30 mouse cellular contexts compared by ENCODE assay signal in genomic region chr19:32173522-32174184, GRCm38 (mm10).
A peak's percentile ranks its signal among the peaks of the same experiment; 100 is the strongest.
DNase-seq lines count a peak whose midpoint lies in the region; ATAC-seq and TF ChIP-seq lines count a peak whose summit lies in the region.
"Had no signal": no experiment of that assay in that cellular context is flagged by ENCODE, and none has a peak within 500 bp of the region (broad histone marks: within the 10 kb centered on the region; RNA-seq: fewer than 3 reads in every experiment).

No protein-coding gene starts in this region.

- H3K27me3 ChIP-seq in heart, embryonic 15.5 days: no peaks in the 10 kb centered on the region
- H3K27me3 ChIP-seq in liver, embryonic 15.5 days: no peaks in the 10 kb centered on the region
- H3K27me3 ChIP-seq: CH12.LX; hindbrain, embryonic 12.5 days; limb, embryonic 12.5 days; midbrain, embryonic 13.5 days; neural tube, embryonic 13.5 days; Patski; stomach, embryonic 15.5 days had no signal

- no peak for TF ChIP-seq CTCF in gastrocnemius, adult 2 months (IDR thresholded peaks at IDR 0.05)

- ATAC-seq in heart, embryonic 15.5 days (replicated peaks; ENCODE audit: insufficient number of reproducible peaks, insufficient read depth, low FRiP score, low read depth): no peak
- ATAC-seq in liver, embryonic 15.5 days (ENCODE audit: insufficient read depth): no peak
- ATAC-seq: forebrain, embryonic 16.5 days; hindbrain, postnatal 0 days; intestine, postnatal 0 days; midbrain, embryonic 13.5 days; Patski had no signal

- H3K27ac ChIP-seq in gastrocnemius, adult 2 months: peak overlapping the region; percentile 70
- H3K27ac ChIP-seq in heart, embryonic 15.5 days: 0 out of 2 replicates have a peak overlapping the region, but pooled peaks have one; percentile 12
- peak overlapping the region; percentile 55 for H3K27ac ChIP-seq in brown adipose tissue, adult 24 weeks (replicated peaks; ENCODE audit: low read depth, low read length)
- peak overlapping the region; percentile 79 for H3K27ac ChIP-seq in liver, embryonic 15.5 days (replicated peaks)
- H3K27ac ChIP-seq: hindbrain, embryonic 12.5 days; hindbrain, postnatal 0 days; left cerebral cortex, adult 2 months; limb, embryonic 12.5 days; midbrain, embryonic 13.5 days; neural tube, embryonic 13.5 days; stomach, embryonic 15.5 days had no signal

- no peak overlapping the region for H3K4me3 ChIP-seq in gastrocnemius, adult 2 months
- H3K4me3 ChIP-seq in heart, embryonic 15.5 days: no peak overlapping the region
- no peak overlapping the region for H3K4me3 ChIP-seq in brown adipose tissue, adult 24 weeks (ENCODE audit: insufficient read depth, low read depth, low read length)
- no peak overlapping the region for H3K4me3 ChIP-seq in liver, embryonic 15.5 days (replicated peaks)
- H3K4me3 ChIP-seq: hindbrain, embryonic 12.5 days; left cerebral cortex, adult 2 months; limb, embryonic 12.5 days; midbrain, embryonic 13.5 days; neural tube, embryonic 13.5 days; stomach, embryonic 15.5 days had no signal

- no peak overlapping the region for H3K9ac ChIP-seq in heart, embryonic 15.5 days
- H3K9ac ChIP-seq in liver, embryonic 15.5 days: no peak overlapping the region
- H3K9ac ChIP-seq: hindbrain, embryonic 12.5 days; limb, embryonic 12.5 days; midbrain, embryonic 13.5 days; neural tube, embryonic 13.5 days; stomach, embryonic 15.5 days had no signal

- intact Hi-C loops in gastrocnemius, adult 2 months (cut with DNase I): loop anchor here (5.0 kb wide), 2 partner anchors 149 to 214 kb away; partner anchors contain the start of gene Sgms1

- no peaks in the 10 kb centered on the region for H3K36me3 ChIP-seq in heart, embryonic 15.5 days
- peaks cover 10% of the 10 kb centered on the region; the same call in 1 of the 2 replicates for H3K36me3 ChIP-seq in liver, embryonic 15.5 days (replicated peaks)
- H3K36me3 ChIP-seq: hindbrain, embryonic 12.5 days; limb, embryonic 12.5 days; midbrain, embryonic 13.5 days; neural tube, embryonic 13.5 days; stomach, embryonic 15.5 days had no signal

- WGBS in heart, embryonic 15.5 days: 68% methylated on average over 6 of the region's 6 CpGs
- WGBS in liver, embryonic 15.5 days (ENCODE audit: insufficient replicate concordance): 43% methylated on average over 6 of the region's 6 CpGs

- no peak for DNase-seq in gastrocnemius, adult 2 months
- no peak for DNase-seq in gastrocnemius, postnatal 25 days
- DNase-seq in heart, postnatal 4 days: no peak
- no peak for DNase-seq in testis, postnatal 10 days (ENCODE audit: low spot score)
- no peak for DNase-seq in frontal cortex, adult 2 months (ENCODE audit: extremely low spot score in 1 of 2, low spot score in 1 of 2)
- DNase-seq: adrenal gland, postnatal 10 days; cerebellum, adult 11-12 months; cerebellum, postnatal 10 days; gastrocnemius, postnatal 10 days; kidney, adult 9 months; kidney, postnatal 14 days; lung, adult 18-20 months; lung, postnatal 10 days; right cerebral cortex, postnatal 25 days; thymus, postnatal 14 days had no signal

- no peak overlapping the region for H3K4me2 ChIP-seq in heart, embryonic 15.5 days
- H3K4me2 ChIP-seq in liver, embryonic 15.5 days: peak overlapping the region; percentile 45; the same call in 1 of the 2 replicates
- H3K4me2 ChIP-seq: hindbrain, embryonic 12.5 days; limb, embryonic 12.5 days; midbrain, embryonic 13.5 days; neural tube, embryonic 13.5 days; stomach, embryonic 15.5 days had no signal

- no peaks in the 10 kb centered on the region for H3K9me3 ChIP-seq in heart, embryonic 15.5 days (replicated peaks)
- no peaks in the 10 kb centered on the region for H3K9me3 ChIP-seq in liver, embryonic 15.5 days (replicated peaks)
- H3K9me3 ChIP-seq: G1E; hindbrain, embryonic 12.5 days; limb, embryonic 12.5 days; midbrain, embryonic 13.5 days; neural tube, embryonic 13.5 days; stomach, embryonic 15.5 days had no signal

- H3K4me1 ChIP-seq in heart, embryonic 15.5 days (replicated peaks): peaks cover 46% of the 10 kb centered on the region
- H3K4me1 ChIP-seq in brown adipose tissue, adult 24 weeks (ENCODE audit: control insufficient read depth, insufficient read depth, insufficient read length, low read length): peaks cover 16% of the 10 kb centered on the region
- peaks cover 79% of the 10 kb centered on the region for H3K4me1 ChIP-seq in liver, embryonic 15.5 days (replicated peaks)
- H3K4me1 ChIP-seq: hindbrain, embryonic 12.5 days; midbrain, embryonic 13.5 days; neural tube, embryonic 13.5 days had no signal

Comparison
In these comparisons a context has a peak if more than half of its experiments do, and no peak if none do; other contexts are left out.
1. H3K27ac ChIP-seq: peak in every context shown above with its lines; median percentile 79 in liver, embryonic 15.5 days; 70 in gastrocnemius, adult 2 months; 55 in brown adipose tissue, adult 24 weeks; 12 in heart, embryonic 15.5 days.